Mouse (Mus musculus): ENCODE data around the gene Lmntd1. TPM values are rescaled to one million over a fixed set of nuclear protein-coding genes. Genes with fewer than 3 reads are reported as not detected.

Gene Lmntd1
- polyA plus RNA-seq, 1 experiment from 2014 or later: 0.19 TPM

DNA sequence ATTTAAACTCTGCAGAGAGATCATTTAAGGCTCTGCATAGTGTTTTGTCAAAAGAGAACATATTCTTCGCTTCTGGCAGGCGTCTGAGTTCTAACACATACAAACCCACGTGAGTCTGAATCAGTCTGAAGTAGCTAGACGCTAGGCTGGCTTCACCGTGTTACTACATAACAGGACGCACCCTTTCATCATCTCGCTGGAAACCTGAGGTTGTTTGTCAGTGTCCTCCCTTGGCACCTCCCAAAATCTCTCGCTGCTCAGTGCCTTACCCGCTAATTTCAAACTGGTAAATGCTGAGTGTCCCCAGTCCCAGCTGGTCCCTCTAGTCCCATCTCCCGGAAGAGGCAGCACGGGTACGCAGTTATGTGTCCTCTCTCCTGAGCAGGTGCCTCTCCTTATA lies 190.6 kb downstream of the Lmntd1 start:
- no peaks in the 10 kb centered on the region for H3K9me3 ChIP-seq (ENCODE audit: control insufficient read depth, low read depth, low read length)
- 68% methylated on average over 12 of the region's 12 CpGs for WGBS
- H3K4me3 ChIP-seq (ENCODE audit: low read depth, low read length): no peak overlapping the region
- H3K9ac ChIP-seq (replicated peaks; ENCODE audit: low read depth, low read length): no peak overlapping the region
- H3K27me3 ChIP-seq (ENCODE audit: control insufficient read depth, insufficient read depth, low read length): no peaks in the 10 kb centered on the region
- no peak overlapping the region for H3K27ac ChIP-seq (ENCODE audit: low read length)
- H3K4me1 ChIP-seq (ENCODE audit: control insufficient read depth, insufficient read depth, low read length): no peaks in the 10 kb centered on the region
- no peaks in the 10 kb centered on the region for H3K36me3 ChIP-seq (ENCODE audit: control insufficient read depth, insufficient read depth, low read length)
- H3K4me2 ChIP-seq (replicated peaks; ENCODE audit: low read depth, low read length): no peak overlapping the region
- ATAC-seq (ENCODE audit: insufficient number of reproducible peaks, insufficient read depth, low FRiP score, low read depth): no peak

DNA sequence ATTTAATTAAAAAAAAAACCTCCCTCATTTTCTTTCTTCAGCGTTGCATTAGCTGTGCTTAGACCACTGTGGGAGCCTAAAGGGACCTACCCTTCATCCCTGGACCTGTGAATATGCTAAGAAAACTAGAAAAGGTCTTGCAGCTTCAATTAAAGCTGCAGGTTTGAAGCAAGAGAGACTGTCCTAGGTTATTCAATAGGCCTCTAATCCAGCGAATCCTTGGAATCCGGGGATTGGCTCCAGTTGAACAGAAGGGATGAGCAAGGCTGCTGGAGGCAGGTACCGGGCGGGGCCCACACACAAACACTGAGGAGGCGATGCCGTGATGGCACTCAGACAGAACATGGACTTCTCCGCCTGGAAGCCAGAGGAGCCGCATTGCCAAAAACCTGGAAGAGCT lies 192.5 kb downstream of the Lmntd1 start:
- Histone ChIP-seq H3K27ac (ENCODE audit: low read length) (no peak overlapping the region), H3K9ac (replicated peaks; ENCODE audit: low read depth, low read length) (no peak overlapping the region), H3K9me3 (ENCODE audit: control insufficient read depth, low read depth, low read length) (no peaks in the 10 kb centered on the region), H3K4me1 (ENCODE audit: control insufficient read depth, insufficient read depth, low read length) (no peaks in the 10 kb centered on the region), H3K36me3 (ENCODE audit: control insufficient read depth, insufficient read depth, low read length) (no peaks in the 10 kb centered on the region), H3K27me3 (ENCODE audit: control insufficient read depth, insufficient read depth, low read length) (no peaks in the 10 kb centered on the region), H3K4me2 (replicated peaks; ENCODE audit: low read depth, low read length) (no peak overlapping the region), H3K4me3 (ENCODE audit: low read depth, low read length) (no peak overlapping the region)
- WGBS: 87% methylated on average over 9 of the region's 9 CpGs
- ATAC-seq (ENCODE audit: insufficient number of reproducible peaks, insufficient read depth, low FRiP score, low read depth): no peak

- Histone ChIP-seq H3K9me3 (ENCODE audit: control insufficient read depth, low read depth, low read length) (no peaks in the 10 kb centered on the region), H3K4me3 (ENCODE audit: low read depth, low read length) (no peak overlapping the region), H3K4me1 (ENCODE audit: control insufficient read depth, insufficient read depth, low read length) (no peaks in the 10 kb centered on the region), H3K4me2 (replicated peaks; ENCODE audit: low read depth, low read length) (no peak overlapping the region), H3K36me3 (ENCODE audit: control insufficient read depth, insufficient read depth, low read length) (no peaks in the 10 kb centered on the region), H3K27me3 (ENCODE audit: control insufficient read depth, insufficient read depth, low read length) (no peaks in the 10 kb centered on the region), H3K9ac (replicated peaks; ENCODE audit: low read depth, low read length) (no peak overlapping the region), H3K27ac (ENCODE audit: low read length) (no peak overlapping the region)
- no peak for ATAC-seq (ENCODE audit: insufficient number of reproducible peaks, insufficient read depth, low FRiP score, low read depth)
- WGBS: 69% methylated on average over 4 of the region's 4 CpGs
Observed at GRCm38 (mm10) chr6:145420407-145420806, 193.7 kb downstream of the Lmntd1 start.

GRCm38 (mm10) chr6:145418856-145419255 lies 195.3 kb downstream of the Lmntd1 start:
- no peaks in the 10 kb centered on the region for H3K4me1 ChIP-seq (ENCODE audit: control insufficient read depth, insufficient read depth, low read length)
- WGBS: 92% methylated on average over 5 of the region's 5 CpGs
- H3K36me3 ChIP-seq (ENCODE audit: control insufficient read depth, insufficient read depth, low read length): no peaks in the 10 kb centered on the region
- H3K9me3 ChIP-seq (ENCODE audit: control insufficient read depth, low read depth, low read length): no peaks in the 10 kb centered on the region
- H3K4me2 ChIP-seq (replicated peaks; ENCODE audit: low read depth, low read length): no peak overlapping the region
- H3K27me3 ChIP-seq (ENCODE audit: control insufficient read depth, insufficient read depth, low read length): no peaks in the 10 kb centered on the region
- H3K9ac ChIP-seq (replicated peaks; ENCODE audit: low read depth, low read length): no peak overlapping the region
- H3K27ac ChIP-seq (ENCODE audit: low read length): no peak overlapping the region
- H3K4me3 ChIP-seq (ENCODE audit: low read depth, low read length): no peak overlapping the region
- no peak for ATAC-seq (ENCODE audit: insufficient number of reproducible peaks, insufficient read depth, low FRiP score, low read depth)

GRCm38 (mm10) chr6:145417720-145418440 lies 196.2 kb downstream of the Lmntd1 start:
- no peak overlapping the region for H3K4me2 ChIP-seq (replicated peaks; ENCODE audit: low read depth, low read length)
- H3K9ac ChIP-seq (replicated peaks; ENCODE audit: low read depth, low read length): no peak overlapping the region
- no peaks in the 10 kb centered on the region for H3K9me3 ChIP-seq (ENCODE audit: control insufficient read depth, low read depth, low read length)
- H3K4me1 ChIP-seq (ENCODE audit: control insufficient read depth, insufficient read depth, low read length): no peaks in the 10 kb centered on the region
- WGBS: 71% methylated on average over 8 of the region's 8 CpGs
- no peak overlapping the region for H3K27ac ChIP-seq (ENCODE audit: low read length)
- no peak overlapping the region for H3K4me3 ChIP-seq (ENCODE audit: low read depth, low read length)
- no peak for ATAC-seq (ENCODE audit: insufficient number of reproducible peaks, insufficient read depth, low FRiP score, low read depth)
- no peaks in the 10 kb centered on the region for H3K36me3 ChIP-seq (ENCODE audit: control insufficient read depth, insufficient read depth, low read length)
- H3K27me3 ChIP-seq (ENCODE audit: control insufficient read depth, insufficient read depth, low read length): no peaks in the 10 kb centered on the region

DNA sequence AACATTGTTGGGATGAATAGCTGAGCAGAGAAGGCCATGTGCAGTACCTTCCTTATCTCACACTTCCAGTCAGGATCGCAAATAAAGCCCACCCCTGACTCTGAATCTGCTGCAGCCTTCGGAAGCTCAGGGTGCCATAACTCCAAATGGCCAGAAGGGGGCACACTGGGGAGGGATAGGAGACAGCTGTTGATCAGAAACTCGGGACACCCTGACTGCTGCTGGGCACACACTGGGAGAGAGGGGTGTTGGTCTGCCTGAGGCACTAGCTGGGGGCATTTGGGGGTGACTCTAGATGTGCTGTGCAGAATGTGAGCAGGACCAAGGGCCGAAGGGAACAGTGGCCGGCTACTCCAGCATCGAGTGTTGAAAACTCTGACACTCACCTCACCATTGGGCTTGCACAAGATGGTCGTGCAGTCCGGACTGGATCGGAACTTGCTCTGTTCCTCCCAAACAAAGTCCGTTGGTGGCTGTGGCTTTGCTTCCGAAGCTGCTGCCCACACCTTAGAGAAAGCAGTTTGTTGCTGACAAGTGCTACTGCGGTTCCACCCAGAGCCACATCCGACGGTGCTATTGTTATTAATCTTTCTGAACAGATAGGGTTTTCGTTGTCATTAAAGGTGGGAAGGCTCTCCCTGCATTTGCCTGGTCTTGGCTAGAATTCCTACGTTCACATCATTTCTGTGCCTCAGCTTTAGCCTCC lies 197.0 kb downstream of the Lmntd1 start:
- no peak for ATAC-seq (ENCODE audit: insufficient number of reproducible peaks, insufficient read depth, low FRiP score, low read depth)
- Histone ChIP-seq H3K36me3 (ENCODE audit: control insufficient read depth, insufficient read depth, low read length) (no peaks in the 10 kb centered on the region), H3K27ac (ENCODE audit: low read length) (no peak overlapping the region), H3K9me3 (ENCODE audit: control insufficient read depth, low read depth, low read length) (no peaks in the 10 kb centered on the region), H3K4me1 (ENCODE audit: control insufficient read depth, insufficient read depth, low read length) (no peaks in the 10 kb centered on the region), H3K9ac (replicated peaks; ENCODE audit: low read depth, low read length) (no peak overlapping the region), H3K27me3 (ENCODE audit: control insufficient read depth, insufficient read depth, low read length) (no peaks in the 10 kb centered on the region), H3K4me2 (replicated peaks; ENCODE audit: low read depth, low read length) (no peak overlapping the region), H3K4me3 (ENCODE audit: low read depth, low read length) (no peak overlapping the region)
- WGBS: 61% methylated on average over 16 of the region's 16 CpGs

DNA sequence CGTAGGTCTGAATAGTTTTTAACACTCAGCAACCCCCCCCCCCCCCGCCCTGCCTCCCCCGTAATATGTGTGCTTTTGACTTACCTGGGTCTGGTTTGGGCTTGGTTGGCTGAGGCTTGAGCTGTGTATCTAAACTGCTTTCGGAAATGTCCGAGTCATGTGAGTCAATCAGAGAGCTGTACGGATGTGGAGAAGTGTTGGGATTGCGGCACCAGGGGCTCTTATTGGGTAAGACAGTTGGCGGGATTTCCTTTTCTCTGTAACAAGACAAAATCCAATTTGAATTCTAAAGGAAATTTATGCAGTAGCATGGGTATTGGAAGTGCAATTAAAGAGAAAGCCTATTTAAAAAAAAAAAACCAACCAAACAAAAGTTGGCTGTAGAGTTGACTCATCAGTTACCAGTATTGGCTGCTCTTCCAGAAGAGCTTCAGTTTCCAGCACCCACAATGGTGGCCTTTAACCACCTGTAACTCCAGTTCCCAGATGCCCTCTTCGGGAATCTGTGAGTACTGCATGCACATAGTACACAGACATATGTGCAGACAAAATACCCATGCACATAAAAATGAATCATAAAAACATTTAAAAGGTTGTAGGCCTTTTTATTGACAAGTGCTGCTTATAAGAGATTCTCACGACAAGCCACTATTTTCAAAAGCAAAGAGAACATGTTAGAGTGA lies 209.6 kb downstream of the Lmntd1 start:
- Histone ChIP-seq H3K27me3 (ENCODE audit: control insufficient read depth, insufficient read depth, low read length) (no peaks in the 10 kb centered on the region), H3K4me3 (ENCODE audit: low read depth, low read length) (no peak overlapping the region), H3K4me2 (replicated peaks; ENCODE audit: low read depth, low read length) (no peak overlapping the region), H3K27ac (ENCODE audit: low read length) (no peak overlapping the region), H3K36me3 (ENCODE audit: control insufficient read depth, insufficient read depth, low read length) (no peaks in the 10 kb centered on the region), H3K4me1 (ENCODE audit: control insufficient read depth, insufficient read depth, low read length) (peaks cover 8% of the 10 kb centered on the region; the same call in 1 of the 2 replicates), H3K9ac (replicated peaks; ENCODE audit: low read depth, low read length) (no peak overlapping the region), H3K9me3 (ENCODE audit: control insufficient read depth, low read depth, low read length) (no peaks in the 10 kb centered on the region)
- WGBS: 89% methylated on average over 10 of the region's 10 CpGs
- no peak for ATAC-seq (ENCODE audit: insufficient number of reproducible peaks, insufficient read depth, low FRiP score, low read depth)

DNA sequence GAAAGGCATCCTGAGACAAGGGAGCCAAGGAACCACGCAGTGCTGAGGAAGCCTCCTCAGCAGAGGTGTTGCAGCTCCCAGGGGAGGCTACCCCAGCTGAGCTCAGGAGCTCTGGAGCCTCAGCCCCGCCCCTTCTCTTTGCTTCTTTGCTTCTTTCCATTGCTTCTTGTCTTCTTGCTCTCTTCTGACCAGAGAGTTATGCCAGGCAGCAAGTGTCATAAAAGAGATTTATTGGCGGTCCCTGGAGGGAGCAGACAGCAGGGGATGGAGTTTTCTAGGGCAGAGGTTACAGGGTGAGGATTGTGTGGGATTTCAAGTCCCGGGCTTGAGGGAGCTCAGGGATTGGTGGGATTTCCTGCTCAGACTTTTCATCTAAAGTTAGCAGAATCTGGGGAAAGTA lies 213.0 kb downstream of the Lmntd1 start:
- no peaks in the 10 kb centered on the region for H3K27me3 ChIP-seq (ENCODE audit: control insufficient read depth, insufficient read depth, low read length)
- H3K27ac ChIP-seq (ENCODE audit: low read length): no peak overlapping the region
- no peak overlapping the region for H3K9ac ChIP-seq (replicated peaks; ENCODE audit: low read depth, low read length)
- no peak for ATAC-seq (ENCODE audit: insufficient number of reproducible peaks, insufficient read depth, low FRiP score, low read depth)
- H3K4me1 ChIP-seq (ENCODE audit: control insufficient read depth, insufficient read depth, low read length): peaks cover 8% of the 10 kb centered on the region; the same call in 1 of the 2 replicates
- no peaks in the 10 kb centered on the region for H3K36me3 ChIP-seq (ENCODE audit: control insufficient read depth, insufficient read depth, low read length)
- no peak overlapping the region for H3K4me3 ChIP-seq (ENCODE audit: low read depth, low read length)
- no peak overlapping the region for H3K4me2 ChIP-seq (replicated peaks; ENCODE audit: low read depth, low read length)
- 19% methylated on average over 4 of the region's 4 CpGs for WGBS
- no peaks in the 10 kb centered on the region for H3K9me3 ChIP-seq (ENCODE audit: control insufficient read depth, low read depth, low read length)
